Mouse (Mus musculus) left cerebral cortex, postnatal 14 days (tissue): Measurements from ENCODE around the gene Arsg. TPM values are rescaled to one million over a fixed set of nuclear protein-coding genes. Genes with fewer than 3 reads are reported as not detected.
"Not testable (repeated sequence)": the region's sequence is repeated elsewhere in the genome, so short reads cannot be mapped to it uniquely, and the experiment has no call there.

Source experiments
- DNase-seq, 2 experiments: peaks; one replicate each; pipeline ENCODE4 v3.0.0; 2021 to 2022; ENCODE audit warnings: low spot score in 2 of 2, mixed read lengths in 1 of 2
- intact Hi-C: fragments of 180-260 bp; cut with DNase I; formaldehyde crosslinking; loops from one replicate; pipeline ENCODE4 v1.15.1; 2025
- total RNA-seq, 2 experiments: library from RNA; stranded (reverse); gene quantifications; 2 replicates each; pipeline ENCODE4 v1.2.3; 2021

The Arsg gene
- total RNA-seq, 2 experiments from 2014 or later: 5.9 to 7.1 TPM

DNA sequence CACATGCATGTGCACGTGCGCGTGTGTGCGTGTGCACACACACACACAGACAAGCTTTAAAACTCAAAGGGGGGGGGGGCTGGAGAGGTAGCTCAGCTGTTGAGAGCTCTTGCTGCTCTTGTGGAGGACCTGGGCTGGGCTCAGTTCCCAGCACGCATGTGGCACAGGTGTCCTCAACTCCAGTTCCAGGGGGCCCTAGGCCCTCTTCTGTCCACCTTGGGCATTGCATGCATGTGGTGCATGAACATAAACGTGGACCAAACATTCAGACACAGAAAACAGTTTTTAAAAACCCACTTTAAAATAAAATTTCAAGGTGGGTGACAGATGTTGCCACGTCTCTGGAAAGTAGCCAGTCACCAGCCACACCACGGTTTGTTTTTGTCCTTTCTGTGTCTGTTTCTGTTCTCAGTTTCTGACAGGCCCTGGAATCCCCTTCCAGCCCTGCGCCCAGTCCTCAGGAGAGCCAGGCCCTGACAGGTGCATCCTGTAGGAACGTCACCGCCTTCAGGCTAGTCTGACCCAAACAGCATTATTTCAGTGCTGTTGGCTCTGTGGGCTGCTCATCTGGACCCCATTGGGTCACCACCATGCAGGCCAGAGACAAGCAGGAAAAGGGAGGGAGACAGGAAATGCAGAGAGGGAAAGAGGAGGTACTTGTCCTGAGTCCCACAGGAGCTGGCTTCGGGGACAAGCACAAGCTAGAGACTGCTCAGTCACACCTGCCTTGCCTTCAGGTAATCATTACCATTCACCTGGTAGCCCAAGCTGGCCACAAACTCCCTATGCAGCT, 125.8 kb downstream of the Arsg start:
- intact Hi-C loops: no loop called here
- no peak for DNase-seq

- no peak for DNase-seq
- intact Hi-C loops: no loop called here
Measured at GRCm38 (mm10) chr11:109607600-109607999, 134.4 kb downstream of the Arsg start.

DNA sequence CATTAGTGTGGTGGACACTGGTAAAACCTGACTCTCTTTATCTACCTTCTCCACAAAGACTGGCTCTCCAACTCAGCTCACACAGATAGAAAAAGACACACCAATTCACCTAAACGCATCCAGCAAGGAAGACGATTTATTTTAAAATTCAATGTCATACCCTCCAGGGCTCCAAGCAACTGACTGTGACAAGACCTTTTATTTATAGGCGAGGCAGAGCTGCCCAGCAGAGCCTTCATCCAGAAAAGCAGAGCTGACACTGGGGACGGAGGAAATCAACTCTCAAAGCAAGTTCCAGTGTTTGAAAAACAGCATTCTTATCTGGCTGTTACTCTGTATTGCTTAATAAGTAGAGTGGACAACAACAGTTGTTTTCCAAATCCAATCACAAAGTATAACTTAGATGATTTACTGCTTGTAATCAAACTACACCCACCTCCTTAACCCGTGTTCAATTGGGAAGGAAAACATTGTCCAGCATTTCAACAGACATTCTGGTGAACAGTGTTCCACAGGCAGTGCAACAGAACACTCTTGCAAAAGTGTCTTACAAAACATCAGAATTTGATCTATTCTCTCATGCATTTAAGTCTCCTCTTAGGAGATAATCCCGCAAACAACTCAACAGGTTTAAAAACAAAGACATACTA, 135.9 kb downstream of the Arsg start:
- intact Hi-C loops: no loop called here
- DNase-seq: no peak

DNA sequence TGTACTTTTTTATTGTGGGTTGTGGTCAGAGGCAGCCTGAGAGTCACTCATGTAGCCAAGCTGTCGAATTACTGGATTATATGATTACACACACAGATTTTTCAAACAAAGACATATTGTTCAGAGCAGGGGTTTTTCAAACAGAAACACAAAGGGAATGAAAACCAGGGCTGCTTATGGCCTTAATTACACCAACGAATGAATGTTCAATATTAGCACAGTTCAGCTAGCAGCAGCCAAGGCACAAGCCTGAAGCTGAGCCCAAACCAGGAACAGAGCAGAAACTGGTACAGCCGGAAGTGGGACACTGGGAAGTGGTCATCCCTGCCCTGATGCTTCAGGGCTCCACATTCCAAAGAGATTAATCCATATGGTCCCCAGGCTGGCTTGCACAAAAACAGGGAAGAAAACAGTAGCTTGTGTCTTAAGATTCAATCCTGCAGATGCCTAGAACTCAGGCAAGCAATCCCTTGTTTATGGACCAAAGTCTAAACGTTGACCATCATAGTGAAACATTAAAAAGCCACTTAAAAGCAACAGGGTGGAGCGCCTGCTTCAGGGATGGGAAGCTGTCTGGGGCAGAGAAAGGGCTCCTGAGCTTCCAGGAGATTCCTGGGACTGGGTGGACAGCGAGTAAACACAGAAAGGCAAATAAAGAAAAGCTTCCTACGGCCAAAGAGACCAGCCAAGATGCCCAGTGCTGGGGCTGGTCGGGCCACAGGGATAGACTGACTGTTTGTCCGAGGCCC, 137.0 kb downstream of the Arsg start:
- intact Hi-C loops: no loop called here
- peak in 1 of 2 experiments; percentile 10 for DNase-seq

DNA sequence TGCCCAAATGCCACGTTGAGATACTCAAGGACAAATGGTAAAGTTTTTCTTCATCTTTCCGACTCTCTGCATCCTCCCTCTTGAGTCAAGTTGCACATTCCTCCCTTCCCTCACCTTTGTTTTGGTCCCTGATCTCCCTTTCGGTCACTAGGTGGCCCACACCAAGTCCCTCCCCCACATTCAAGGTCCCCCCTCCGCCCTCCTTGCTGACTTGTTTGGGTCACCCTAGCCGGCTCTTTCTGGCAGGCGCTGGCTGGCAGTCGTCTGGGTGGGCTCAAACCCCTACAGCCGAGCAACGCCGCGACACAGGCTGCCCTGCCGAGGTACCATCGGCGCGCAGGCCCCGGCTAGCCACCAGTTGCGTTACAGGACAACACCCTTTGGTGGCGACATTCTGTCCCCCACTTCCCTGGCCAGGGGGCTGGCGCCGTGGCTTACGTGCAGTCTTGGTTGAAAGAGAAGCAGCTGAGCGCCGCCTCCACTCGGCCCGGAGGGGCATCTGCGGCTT, 137.7 kb downstream of the Arsg start:
- DNase-seq: no peak
- intact Hi-C loops: no loop called here

DNA sequence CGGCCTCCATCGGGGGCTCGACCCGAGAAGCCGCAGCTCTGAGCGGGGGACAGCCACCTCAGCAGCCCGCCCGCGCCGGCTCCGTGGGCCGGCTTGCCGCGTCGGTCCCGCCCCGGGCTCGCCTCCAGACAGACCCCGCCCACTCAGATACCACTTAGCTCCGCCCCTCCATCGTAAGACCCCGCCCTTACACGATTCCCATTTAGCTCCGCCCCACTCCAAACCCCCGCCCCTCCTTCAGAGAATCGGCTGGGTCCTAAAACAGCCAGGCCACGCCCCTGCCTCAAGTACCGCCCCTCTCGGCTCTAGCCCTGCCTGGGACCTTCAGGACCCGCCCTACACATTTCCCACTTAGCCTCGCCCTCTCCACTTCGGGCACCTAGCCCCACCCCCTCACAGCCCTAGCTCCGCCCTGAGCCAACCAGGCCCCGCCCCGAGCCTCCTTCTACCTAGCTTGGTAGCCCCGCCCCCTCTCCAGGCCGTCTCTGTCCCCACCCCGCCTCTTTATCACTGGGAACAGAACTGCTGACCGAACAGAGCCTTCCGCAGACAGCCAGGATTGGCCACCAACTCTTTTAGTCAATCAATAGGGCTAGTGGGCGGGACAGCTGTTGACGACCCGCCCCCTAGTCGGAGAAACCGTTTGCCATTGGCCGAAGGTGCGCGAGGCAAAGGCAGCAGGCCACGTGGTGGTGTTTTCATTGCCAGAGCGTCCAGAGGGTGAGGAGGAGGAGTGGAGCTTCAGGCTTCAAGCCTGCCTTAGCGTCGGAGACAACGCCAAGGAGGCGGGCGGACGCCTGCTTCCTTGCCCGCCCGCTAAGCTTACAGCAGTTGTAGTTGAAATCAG, 138.4 kb downstream of the Arsg start, which contains the start of gene Wipi1:
TSS of gene Wipi1 (minus strand) at position 665 of the 847 bp plus-strand sequence.
- DNase-seq: peak; percentile 97 to 99
- intact Hi-C loops: no loop called here

- intact Hi-C loops: no loop called here
- DNase-seq: no peak
Measured at GRCm38 (mm10) chr11:109612871-109613529, 139.8 kb downstream of the Arsg start.

GRCm38 (mm10) chr11:109615286-109615685, 142.1 kb downstream of the Arsg start:
- intact Hi-C loops: no loop called here
- DNase-seq: no peak

DNA sequence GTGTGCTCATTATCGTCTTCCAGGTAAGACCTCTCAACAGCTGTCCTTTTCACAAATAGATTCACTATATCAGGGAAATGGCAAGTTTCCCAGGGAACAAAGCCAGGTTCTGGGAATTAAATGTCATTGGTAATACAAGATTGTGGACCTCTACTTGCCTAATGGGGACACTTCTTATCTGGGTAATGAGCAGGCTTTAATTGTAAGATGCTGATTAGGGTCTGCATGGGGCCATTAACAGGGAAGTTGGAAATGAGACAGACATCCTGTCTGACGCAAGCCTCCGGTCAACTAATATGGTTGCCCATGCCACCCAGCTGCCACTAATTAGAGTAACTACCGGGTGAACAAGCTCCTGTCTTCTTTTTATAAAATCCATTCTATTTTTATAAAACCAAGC, 143.2 kb downstream of the Arsg start:
- intact Hi-C loops: no loop called here
- no peak for DNase-seq

- no peak for DNase-seq
- intact Hi-C loops: no loop called here
Measured at GRCm38 (mm10) chr11:109616766-109617165, 143.6 kb downstream of the Arsg start.

DNA sequence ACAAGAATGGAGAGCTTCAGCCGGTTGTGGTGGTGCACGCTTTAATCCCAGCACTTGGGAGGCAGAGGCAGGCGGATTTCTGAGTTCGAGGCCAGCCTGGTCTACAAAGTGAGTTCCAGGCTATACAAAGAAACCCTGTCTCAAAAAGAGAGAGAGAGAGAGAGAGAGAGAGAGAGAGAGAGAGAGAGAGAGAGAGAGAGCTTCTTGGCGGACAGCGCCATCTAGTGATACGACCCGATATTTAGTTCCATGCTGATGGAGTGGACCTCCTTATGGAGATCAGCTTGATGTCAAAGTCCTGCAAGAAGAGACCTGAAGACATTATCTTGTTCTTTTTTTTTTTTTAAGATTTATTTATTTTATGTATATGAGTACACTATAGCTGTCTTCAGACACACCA, 145.9 kb downstream of the Arsg start:
- intact Hi-C loops: not testable (repeated sequence)
- DNase-seq: peak; percentile 29 to 67

DNA sequence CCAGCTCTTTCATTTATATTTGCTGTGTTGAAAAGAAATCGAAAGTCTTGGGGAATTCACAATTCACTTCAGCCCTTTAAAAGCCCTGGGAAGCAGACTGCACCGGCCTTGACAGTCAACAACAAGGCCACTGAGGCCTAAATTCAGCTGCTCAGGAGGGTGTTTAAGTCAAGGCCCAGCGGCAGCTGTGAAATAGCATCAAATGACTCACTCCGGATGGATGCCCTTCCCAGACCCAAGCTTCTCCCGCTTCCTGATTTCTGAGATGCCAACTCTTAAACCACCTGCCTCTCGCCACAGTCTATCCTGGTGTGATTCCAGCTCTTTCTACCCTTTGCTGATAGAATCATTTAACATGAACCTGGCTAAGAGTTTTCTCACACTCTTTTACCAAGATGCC, 147.2 kb downstream of the Arsg start:
- intact Hi-C loops: loop anchor here (2.0 kb wide), 1 partner anchor 240 kb away; no protein-coding TSS in a partner anchor

DNA sequence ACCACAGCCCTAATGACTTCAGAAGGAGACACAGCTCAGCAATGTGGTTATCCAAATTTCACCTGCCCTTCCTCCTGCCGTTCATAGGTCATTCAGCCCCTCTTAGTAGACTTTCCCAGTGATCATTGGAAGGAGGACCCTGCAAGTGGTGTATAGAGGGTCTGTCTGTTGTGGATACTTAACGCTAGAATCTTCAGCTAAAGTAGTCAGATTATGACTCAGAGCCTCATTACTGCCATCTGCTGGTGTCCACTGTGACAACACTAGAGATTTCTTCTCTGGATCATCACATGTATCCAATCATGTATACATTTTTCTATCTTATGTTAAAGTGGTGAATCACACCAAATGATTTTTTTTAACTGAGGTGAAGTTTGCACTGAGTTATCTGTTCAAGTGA, 148.0 kb downstream of the Arsg start:
- DNase-seq: peak; percentile 76 to 77
- intact Hi-C loops: loop anchor here (2.0 kb wide), 1 partner anchor 240 kb away; no protein-coding TSS in a partner anchor

More for the DNA sequence above, 147.2 kb downstream of the Arsg start:
- no peak for DNase-seq

DNA sequence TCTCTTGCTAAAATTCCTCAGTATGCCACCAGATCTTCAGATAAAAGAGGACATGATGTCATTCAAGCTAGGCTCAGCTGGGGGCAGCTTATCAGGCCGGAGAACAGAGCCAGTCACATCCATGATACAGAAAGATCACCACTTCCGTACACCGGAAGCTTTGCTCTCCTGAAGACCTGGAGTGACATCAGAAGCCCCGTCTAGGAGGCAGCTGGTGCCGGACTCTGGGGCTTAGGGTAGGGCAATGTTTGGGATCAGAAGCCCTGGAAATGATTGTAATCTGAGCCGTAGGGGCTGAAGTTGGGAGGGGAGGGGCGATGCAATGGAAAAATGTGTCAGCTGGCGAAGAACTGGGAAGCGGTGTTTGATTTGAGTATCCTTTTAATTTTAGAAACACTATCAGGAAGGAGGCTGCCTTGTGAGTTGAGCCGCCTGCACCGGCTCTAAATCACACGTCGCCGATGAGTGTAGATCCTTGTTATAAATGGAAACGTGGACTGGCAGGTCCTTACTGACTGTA, 149.4 kb downstream of the Arsg start:
- DNase-seq: peak in 1 of 2 experiments; percentile 23
- intact Hi-C loops: no loop called here
